Mouse (Mus musculus): ENCODE results near the gene Rnf26.
A peak's percentile ranks its signal among the peaks of the same experiment; 100 is the strongest.

Rnf26 gene

DNA sequence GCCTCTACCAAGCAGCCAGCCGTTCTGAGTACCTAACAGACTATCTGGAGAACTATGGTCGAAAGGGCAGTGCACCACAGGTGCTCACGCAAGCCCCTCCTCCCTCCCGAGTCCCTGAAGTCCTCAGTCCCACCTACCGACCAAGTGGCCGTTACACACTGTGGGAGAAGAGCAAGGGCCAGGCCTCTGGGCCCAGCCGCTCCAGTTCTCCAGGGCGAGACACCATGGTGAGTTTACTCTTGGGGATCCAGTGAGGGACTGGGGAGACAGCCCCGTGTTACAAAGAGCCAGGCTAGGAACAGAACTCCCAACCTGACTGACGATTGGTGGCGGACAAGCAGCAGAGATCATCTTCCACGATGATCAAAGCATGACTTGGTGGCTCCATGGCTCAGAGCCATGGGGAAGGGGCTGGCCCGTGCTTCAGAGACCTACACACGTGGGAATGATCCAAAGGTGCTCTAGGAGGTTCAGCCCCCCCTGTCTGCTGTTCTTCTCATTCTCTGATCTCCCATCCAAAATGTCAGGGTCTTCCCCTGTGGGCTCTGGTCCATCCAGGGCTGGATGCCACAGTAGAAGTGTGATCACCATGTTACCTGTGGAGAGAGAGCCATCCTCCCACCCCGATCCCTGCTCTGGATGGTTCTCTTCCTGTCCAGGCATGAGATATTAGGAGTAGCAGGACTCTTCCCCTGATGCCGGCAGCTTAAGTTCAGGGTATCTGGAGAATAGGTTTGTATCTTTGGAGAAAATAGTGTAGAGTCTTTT lies 37.1 kb downstream of the Rnf26 start:
- DNase-seq (ENCODE audit: low read depth, low spot score): no peak

GRCm38 (mm10) chr9:44075276-44075995 lies 37.9 kb downstream of the Rnf26 start:
- no peak for DNase-seq (ENCODE audit: low read depth, low spot score)

DNA sequence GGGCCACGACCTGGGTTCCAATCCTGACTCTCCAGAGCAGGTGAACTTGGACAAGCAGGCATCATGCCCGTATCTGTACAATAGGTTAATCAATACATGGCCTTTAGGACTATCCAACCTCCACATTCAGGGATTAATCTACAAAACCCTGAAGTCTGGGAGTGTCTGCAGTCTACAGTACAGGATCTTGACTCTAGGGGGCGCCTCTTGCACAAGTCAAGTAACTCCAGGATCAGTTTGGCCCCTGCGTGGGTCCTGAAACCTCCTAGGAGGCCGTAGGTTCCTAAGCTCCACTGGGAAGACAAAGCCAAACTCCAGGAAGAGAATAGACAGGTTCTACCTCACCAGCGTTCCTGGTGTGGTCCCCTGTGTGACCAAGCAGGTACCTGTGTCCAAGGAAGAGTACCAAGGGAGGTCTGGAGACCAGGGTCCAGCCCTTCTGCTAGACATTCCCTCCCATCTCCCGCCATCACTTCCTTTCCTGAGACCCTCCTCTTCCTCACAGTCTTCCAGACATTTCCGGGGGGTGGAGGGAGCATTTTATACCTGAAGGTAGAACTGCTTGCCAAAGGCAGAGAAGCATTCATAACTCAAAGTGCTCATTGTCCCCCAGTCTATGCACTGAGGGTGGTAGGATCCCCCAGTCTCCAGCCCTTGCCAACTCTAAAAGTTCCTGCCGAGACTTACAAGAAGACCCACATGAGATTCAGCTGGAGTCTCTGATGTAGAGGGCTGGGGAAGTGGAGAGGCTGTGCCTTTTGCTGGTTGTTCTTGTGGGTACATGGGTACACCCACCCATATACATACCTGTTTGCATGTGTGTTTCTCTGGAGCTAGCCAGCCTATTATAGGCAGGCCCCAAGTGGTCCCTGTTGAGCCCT lies 38.7 kb downstream of the Rnf26 start:
- no peak for DNase-seq (ENCODE audit: low read depth, low spot score)

- DNase-seq (ENCODE audit: low read depth, low spot score): no peak
Measured at GRCm38 (mm10) chr9:44073115-44073514, 40.2 kb downstream of the Rnf26 start.

- DNase-seq (ENCODE audit: low read depth, low spot score): no peak
Measured at GRCm38 (mm10) chr9:44072599-44072915, 40.8 kb downstream of the Rnf26 start.

- no peak for DNase-seq (ENCODE audit: low read depth, low spot score)
Measured at GRCm38 (mm10) chr9:44071914-44072598, 41.3 kb downstream of the Rnf26 start.

DNA sequence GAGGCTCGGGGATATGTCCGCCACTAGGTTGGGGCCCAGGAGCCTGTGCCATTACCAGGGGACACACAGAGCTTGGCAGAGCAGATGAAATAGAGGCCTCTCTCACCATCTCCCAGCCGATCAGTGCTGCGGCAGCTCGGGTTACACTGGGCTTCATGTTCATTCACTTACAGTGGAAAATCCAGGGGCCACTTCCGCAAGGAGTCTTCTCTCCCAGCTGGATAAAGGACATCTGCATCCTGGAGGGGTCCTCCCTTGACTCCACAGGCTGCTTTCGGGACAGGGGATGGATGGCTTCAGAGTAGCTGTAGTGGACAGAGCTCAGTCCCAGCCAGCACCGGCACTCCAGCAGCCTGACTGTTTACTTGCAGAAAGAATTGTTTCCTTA lies 42.5 kb downstream of the Rnf26 start:
- DNase-seq (ENCODE audit: low read depth, low spot score): no peak

GRCm38 (mm10) chr9:44070113-44070843 lies 43.0 kb downstream of the Rnf26 start:
- no peak for DNase-seq (ENCODE audit: low read depth, low spot score)

- DNase-seq (ENCODE audit: low read depth, low spot score): no peak
Measured at GRCm38 (mm10) chr9:44069252-44069651, 44.1 kb downstream of the Rnf26 start.

DNA sequence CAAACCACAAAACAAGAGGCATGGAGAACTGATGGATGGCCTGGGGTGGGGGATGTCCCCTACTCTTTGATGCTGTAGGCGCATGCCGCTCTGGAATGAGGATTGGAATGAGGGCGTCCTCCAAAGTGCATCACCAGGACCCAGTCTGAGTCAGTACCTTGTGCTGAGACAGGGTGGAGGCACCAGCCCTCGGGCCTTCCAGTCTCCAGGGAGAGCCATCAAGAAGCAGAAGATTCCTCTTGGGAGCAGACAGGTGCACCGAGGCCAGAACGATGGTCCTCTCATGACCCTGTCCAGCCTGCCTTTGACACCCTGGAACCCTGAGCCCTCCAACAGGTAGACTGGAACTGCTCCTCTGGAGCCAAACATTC lies 45.4 kb downstream of the Rnf26 start:
- DNase-seq (ENCODE audit: low read depth, low spot score): no peak

DNA sequence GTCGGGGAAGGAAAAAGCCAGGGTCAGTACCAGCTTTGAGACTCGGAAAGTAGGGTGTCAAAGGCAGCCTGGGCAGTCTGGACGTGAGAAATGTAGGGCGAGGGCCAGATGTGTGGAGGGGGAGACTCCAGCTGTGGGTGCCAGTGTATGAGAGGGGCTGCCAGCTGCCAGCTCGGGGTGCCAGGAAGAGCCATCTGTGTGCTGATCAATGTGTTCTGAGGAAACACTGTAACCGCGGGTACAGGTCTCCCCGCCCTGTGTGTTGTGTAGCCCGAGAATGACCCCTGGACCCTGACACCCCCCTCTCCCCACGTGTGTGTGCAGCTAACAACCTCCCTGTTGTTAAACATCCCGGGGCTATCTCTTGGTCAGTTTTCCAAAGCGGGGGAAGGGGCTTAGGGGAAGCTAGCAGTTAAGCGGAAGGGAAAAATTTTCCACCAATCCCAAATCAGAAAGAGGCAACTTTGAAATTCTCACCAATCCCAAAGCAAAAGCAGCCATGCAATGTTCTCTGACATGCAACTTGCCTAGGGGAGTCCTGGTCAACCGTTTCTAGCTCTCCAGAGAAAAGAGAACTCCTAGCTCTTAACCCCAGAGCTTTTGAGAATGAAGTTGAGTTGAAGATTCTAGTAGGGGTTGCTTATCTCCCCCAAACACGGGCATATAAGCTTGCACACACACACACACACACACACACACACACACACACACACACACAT lies 45.9 kb downstream of the Rnf26 start:
- DNase-seq (ENCODE audit: low read depth, low spot score): no peak

GRCm38 (mm10) chr9:44066785-44067225 lies 46.5 kb downstream of the Rnf26 start, which contains the start of gene Usp2:
Usp2 (plus strand) TSS chr9:44067021.
- DNase-seq (ENCODE audit: low read depth, low spot score): peak; percentile 95

- DNase-seq (ENCODE audit: low read depth, low spot score): no peak
Measured at GRCm38 (mm10) chr9:44065177-44065576, 48.1 kb downstream of the Rnf26 start.

DNA sequence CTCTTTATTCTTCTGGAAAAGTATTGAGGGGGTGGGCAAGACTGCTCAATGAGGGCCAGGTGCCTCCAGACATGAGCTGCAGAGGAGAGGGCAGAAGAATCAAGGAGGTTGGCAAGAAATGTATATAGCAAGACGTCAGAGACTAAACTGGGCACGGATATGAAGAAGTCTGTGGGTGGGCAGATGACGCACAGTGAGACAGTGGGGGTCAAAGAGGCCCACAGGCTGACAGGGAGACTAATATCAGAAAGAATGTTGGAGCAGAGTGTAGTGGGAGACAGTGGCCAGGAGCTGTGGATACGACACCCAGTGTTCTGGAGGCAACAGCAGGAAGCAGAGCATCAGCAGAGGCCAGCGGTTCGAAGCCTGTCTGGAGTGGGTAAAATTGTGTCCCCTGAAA lies 54.7 kb downstream of the Rnf26 start:
- DNase-seq (ENCODE audit: low read depth, low spot score): no peak

GRCm38 (mm10) chr9:44053936-44054335 lies 59.4 kb downstream of the Rnf26 start:
- DNase-seq (ENCODE audit: low read depth, low spot score): no peak

DNA sequence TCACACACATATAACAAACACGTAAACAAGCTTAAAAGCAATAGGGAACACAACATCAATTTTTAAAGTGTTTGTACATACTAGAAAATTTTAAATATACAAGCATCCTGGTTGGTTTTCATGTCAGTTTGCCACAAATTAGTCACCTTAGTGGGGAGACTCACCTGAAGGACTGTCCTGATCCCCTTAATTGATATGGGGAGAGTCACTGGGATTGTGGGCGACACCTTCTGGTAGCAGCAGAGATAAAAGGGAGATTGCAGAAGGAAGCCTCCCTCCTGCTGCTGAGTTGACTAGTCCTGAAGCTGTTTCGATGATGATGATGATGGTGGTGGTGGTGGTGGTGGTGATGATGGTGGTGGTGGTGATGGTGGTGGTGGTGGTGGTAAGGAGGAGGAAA lies 60.5 kb downstream of the Rnf26 start:
- no peak for DNase-seq (ENCODE audit: low read depth, low spot score)

GRCm38 (mm10) chr9:44049381-44050165 lies 63.7 kb downstream of the Rnf26 start:
- no peak for DNase-seq (ENCODE audit: low read depth, low spot score)

GRCm38 (mm10) chr9:44048541-44049380 lies 64.6 kb downstream of the Rnf26 start:
- DNase-seq (ENCODE audit: low read depth, low spot score): no peak

Data from WW6 (cell line).